Mouse (Mus musculus) limb, embryonic 10.5 days (tissue): ENCODE results near the gene Fxyd6. TPM values are rescaled to one million over a fixed set of nuclear protein-coding genes. Genes with fewer than 3 reads are reported as not detected.
A peak's percentile ranks its signal among the peaks of the same experiment; 100 is the strongest.

Experiments used
- DNase-seq: peaks from one replicate; pipeline ENCODE4 v3.0.0-alpha.2; 2017; ENCODE audit warnings: low spot score
- H3K27ac ChIP-seq: fragments of 300-500 bp; sonication (generic); 2 replicates; pipeline ENCODE4 v1.5.1; 2016; ENCODE audit warnings: mild to moderate bottlenecking
- H3K27me3 ChIP-seq: fragments of 300-500 bp; sonication (generic); 2 replicates; pipeline ENCODE4 v1.6.1; 2016; ENCODE audit warnings: low read depth, mild to moderate bottlenecking; ENCODE audit not compliant: poor library complexity, severe bottlenecking
- H3K36me3 ChIP-seq: fragments of 300-500 bp; sonication (generic); 2 replicates; pipeline ENCODE4 v1.6.1; 2016; ENCODE audit warnings: mild to moderate bottlenecking, moderate library complexity
- H3K4me1 ChIP-seq: fragments of 300-500 bp; sonication (generic); 2 replicates; pipeline ENCODE4 v1.6.1; 2016
- H3K4me3 ChIP-seq: fragments of 300-500 bp; sonication (generic); 2 replicates; pipeline ENCODE4 v1.5.1; 2016; ENCODE audit warnings: mild to moderate bottlenecking, moderate library complexity
- H3K9me3 ChIP-seq: fragments of 300-500 bp; sonication (generic); replicated peaks from 2 replicates; pipeline ENCODE4 v1.6.1; 2016; ENCODE audit warnings: mild to moderate bottlenecking
- WGBS: fragments of 180-500 bp; shearing (Covaris S2); methylation state at CpG from one replicate; pipeline ENCODE4 v1.1.7; 2016; 5-methylcytosine and 5-hydroxymethylcytosine counted together
- polyA plus RNA-seq: library from polyadenylated mRNA; unstranded; fragments of >200 nt; fragmentation: Nextera tagmentation; extraction: Ambion mirVana; gene quantifications from 2 replicates; pipeline ENCODE4 v1.2.1, GENCODE M21; 2016

Gene Fxyd6
- polyA plus RNA-seq, 1 experiment from 2014 or later, result 110 TPM

GRCm38 (mm10) chr9:45405694-45406093 is 35.7 kb downstream of the Fxyd6 start:
- 80% methylated on average over 5 of the region's 5 CpGs for WGBS
- no peaks in the 10 kb centered on the region for H3K36me3 ChIP-seq
- H3K27me3 ChIP-seq, result peaks cover 35% of the 10 kb centered on the region
- no peak for DNase-seq
- H3K9me3 ChIP-seq, result no peaks in the 10 kb centered on the region
- peaks cover 13% of the 10 kb centered on the region for H3K4me1 ChIP-seq
- no peak overlapping the region for H3K4me3 ChIP-seq
- no peak overlapping the region for H3K27ac ChIP-seq

DNA sequence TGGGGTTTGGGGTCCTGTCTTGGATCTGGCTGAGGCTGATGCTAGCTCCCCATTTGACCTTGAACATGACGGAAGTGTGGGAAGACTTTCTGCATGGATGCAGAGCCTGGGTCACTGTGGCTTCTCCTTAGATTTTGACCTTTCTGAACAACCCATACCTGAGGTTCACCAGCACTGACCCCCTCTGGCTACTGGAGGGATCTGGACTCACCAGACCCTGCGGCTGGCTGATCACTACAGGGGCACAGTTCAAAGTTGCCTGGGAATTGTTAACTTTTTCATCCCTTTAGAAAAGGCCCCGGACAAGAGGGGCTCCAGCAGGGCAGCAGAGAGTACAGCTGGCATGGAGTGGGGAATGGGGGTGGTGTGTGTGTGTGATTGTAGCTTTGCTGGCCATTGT is 36.8 kb downstream of the Fxyd6 start:
- Histone ChIP-seq H3K27ac (no peak overlapping the region), H3K27me3 (peaks cover 39% of the 10 kb centered on the region), H3K4me3 (no peak overlapping the region), H3K36me3 (no peaks in the 10 kb centered on the region), H3K4me1 (peaks cover 12% of the 10 kb centered on the region), H3K9me3 (no peaks in the 10 kb centered on the region)
- DNase-seq, result no peak
- WGBS, result 84% methylated on average over 3 of the region's 3 CpGs

- peak overlapping the region; percentile 41 for H3K4me3 ChIP-seq
- no peaks in the 10 kb centered on the region for H3K9me3 ChIP-seq
- 42% methylated on average over 33 of the region's 33 CpGs for WGBS
- peak; percentile 87 for DNase-seq
- no peaks in the 10 kb centered on the region for H3K36me3 ChIP-seq
- peaks cover 12% of the 10 kb centered on the region for H3K4me1 ChIP-seq
- peaks cover 39% of the 10 kb centered on the region for H3K27me3 ChIP-seq
- H3K27ac ChIP-seq, result 0 out of 2 replicates have a peak overlapping the region, but pooled peaks have one; percentile 46
Measured at GRCm38 (mm10) chr9:45407706-45408675, 38.0 kb downstream of the Fxyd6 start.

GRCm38 (mm10) chr9:45410193-45410592 is 40.2 kb downstream of the Fxyd6 start:
- H3K27me3 ChIP-seq, result peaks cover 25% of the 10 kb centered on the region
- 85% methylated on average over 5 of the region's 5 CpGs for WGBS
- DNase-seq, result no peak
- no peak overlapping the region for H3K27ac ChIP-seq
- H3K4me1 ChIP-seq, result peaks cover 12% of the 10 kb centered on the region
- no peak overlapping the region for H3K4me3 ChIP-seq
- H3K36me3 ChIP-seq, result no peaks in the 10 kb centered on the region
- H3K9me3 ChIP-seq, result no peaks in the 10 kb centered on the region

GRCm38 (mm10) chr9:45410614-45411013 is 40.6 kb downstream of the Fxyd6 start:
- H3K36me3 ChIP-seq, result no peaks in the 10 kb centered on the region
- H3K27ac ChIP-seq, result no peak overlapping the region
- H3K27me3 ChIP-seq, result peaks cover 25% of the 10 kb centered on the region
- WGBS, result 89% methylated on average over 2 of the region's 2 CpGs
- H3K4me3 ChIP-seq, result no peak overlapping the region
- no peak for DNase-seq
- peaks cover 12% of the 10 kb centered on the region for H3K4me1 ChIP-seq
- H3K9me3 ChIP-seq, result no peaks in the 10 kb centered on the region

DNA sequence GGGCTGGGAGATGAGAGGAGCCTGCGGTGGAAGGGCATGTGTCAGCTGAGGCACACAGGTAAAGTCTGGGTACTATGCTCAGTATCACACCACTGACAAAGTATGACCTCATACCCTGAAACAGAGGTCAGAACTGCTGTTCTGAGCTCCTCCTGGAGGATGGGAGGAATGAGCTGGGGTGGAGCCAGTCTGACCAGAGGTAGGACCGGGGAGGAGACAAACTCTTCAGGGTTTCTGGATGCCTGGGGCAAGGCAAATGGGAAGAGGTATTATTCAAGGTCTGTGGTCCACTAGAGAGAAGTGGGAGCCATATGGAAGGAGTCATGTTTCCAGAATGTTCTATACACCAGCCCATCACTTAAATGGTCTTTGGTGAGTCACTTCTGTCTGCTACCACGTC is 41.1 kb downstream of the Fxyd6 start:
- Histone ChIP-seq H3K27me3 (peaks cover 25% of the 10 kb centered on the region), H3K4me1 (peaks cover 12% of the 10 kb centered on the region), H3K36me3 (no peaks in the 10 kb centered on the region), H3K9me3 (no peaks in the 10 kb centered on the region), H3K4me3 (no peak overlapping the region), H3K27ac (no peak overlapping the region)
- DNase-seq, result no peak
- 90% methylated on average over 3 of the region's 3 CpGs for WGBS

DNA sequence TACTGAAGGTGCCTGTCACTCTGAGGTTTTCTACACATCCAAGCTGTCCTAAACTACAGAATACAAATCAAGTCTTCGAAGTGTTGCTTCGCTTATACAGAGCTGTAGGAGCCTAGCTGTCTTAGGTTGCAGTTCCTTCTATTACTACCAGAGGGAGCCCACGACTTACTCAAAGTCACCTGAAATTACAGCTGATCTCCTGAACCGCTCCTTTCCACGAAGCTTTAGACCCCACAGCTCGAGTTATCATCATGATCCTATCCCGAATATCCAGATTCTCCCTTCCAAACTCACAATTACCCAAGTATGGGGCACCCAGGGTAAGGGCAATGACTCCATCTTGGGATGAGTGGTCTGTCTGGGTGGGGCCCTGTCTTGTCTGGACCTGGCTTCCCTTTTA is 41.8 kb downstream of the Fxyd6 start:
- peak overlapping the region; percentile 21; the same call in 1 of the 2 replicates for H3K4me3 ChIP-seq
- H3K27ac ChIP-seq, result no peak overlapping the region
- H3K36me3 ChIP-seq, result no peaks in the 10 kb centered on the region
- no peak for DNase-seq
- peaks cover 12% of the 10 kb centered on the region for H3K4me1 ChIP-seq
- H3K9me3 ChIP-seq, result no peaks in the 10 kb centered on the region
- peaks cover 25% of the 10 kb centered on the region for H3K27me3 ChIP-seq
- 27% methylated on average over 7 of the region's 7 CpGs for WGBS

- peak overlapping the region; percentile 21; the same call in 1 of the 2 replicates for H3K4me3 ChIP-seq
- H3K27ac ChIP-seq, result no peak overlapping the region
- peaks cover 25% of the 10 kb centered on the region for H3K27me3 ChIP-seq
- 5% methylated on average over 10 of the region's 10 CpGs for WGBS
- DNase-seq, result peak; percentile 93
- H3K36me3 ChIP-seq, result no peaks in the 10 kb centered on the region
- no peaks in the 10 kb centered on the region for H3K9me3 ChIP-seq
- H3K4me1 ChIP-seq, result peaks cover 12% of the 10 kb centered on the region
Measured at GRCm38 (mm10) chr9:45412287-45412686, 42.3 kb downstream of the Fxyd6 start.

- WGBS, result 83% methylated on average over 4 of the region's 4 CpGs
- Histone ChIP-seq H3K27me3 (peaks cover 25% of the 10 kb centered on the region), H3K9me3 (no peaks in the 10 kb centered on the region), H3K27ac (no peak overlapping the region), H3K4me1 (peaks cover 8% of the 10 kb centered on the region), H3K36me3 (no peaks in the 10 kb centered on the region), H3K4me3 (no peak overlapping the region)
- no peak for DNase-seq
Measured at GRCm38 (mm10) chr9:45412700-45413477, 42.9 kb downstream of the Fxyd6 start.

DNA sequence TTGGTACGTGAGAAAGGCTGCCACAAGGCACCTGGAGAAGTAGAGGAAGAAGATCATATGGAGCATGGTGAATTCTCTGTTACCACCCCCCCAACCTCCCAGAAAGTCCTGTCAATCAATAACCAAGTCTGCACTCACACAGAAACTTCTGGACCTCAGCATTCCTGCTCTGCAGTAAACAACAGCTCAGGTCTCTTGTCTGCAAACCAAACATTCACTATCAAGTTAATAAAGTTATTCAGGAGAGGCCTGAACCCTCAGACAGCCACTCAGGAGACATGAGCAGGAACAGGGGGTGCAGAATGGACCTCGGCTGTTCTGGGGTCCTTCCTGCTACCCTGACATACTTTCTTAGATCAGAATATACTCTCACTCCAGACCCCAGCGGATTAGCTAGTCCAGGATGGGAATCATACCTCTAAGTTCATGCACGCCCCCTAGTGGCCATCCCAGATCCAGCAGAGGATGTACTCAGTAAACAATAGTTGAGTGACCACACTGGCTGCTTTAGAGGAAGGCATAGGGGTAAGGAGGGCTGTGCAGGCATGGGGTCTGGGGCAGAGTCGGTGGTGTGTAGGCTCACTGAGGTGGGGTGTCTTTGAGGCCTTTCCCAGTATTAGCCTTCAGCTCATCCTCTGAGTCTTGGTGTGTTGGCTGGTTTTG is 43.6 kb downstream of the Fxyd6 start:
- peak; percentile 61 for DNase-seq
- H3K27ac ChIP-seq, result no peak overlapping the region
- no peaks in the 10 kb centered on the region for H3K9me3 ChIP-seq
- 60% methylated on average over 5 of the region's 5 CpGs for WGBS
- H3K27me3 ChIP-seq, result peaks cover 25% of the 10 kb centered on the region
- H3K4me1 ChIP-seq, result peaks cover 5% of the 10 kb centered on the region
- no peak overlapping the region for H3K4me3 ChIP-seq
- no peaks in the 10 kb centered on the region for H3K36me3 ChIP-seq

DNA sequence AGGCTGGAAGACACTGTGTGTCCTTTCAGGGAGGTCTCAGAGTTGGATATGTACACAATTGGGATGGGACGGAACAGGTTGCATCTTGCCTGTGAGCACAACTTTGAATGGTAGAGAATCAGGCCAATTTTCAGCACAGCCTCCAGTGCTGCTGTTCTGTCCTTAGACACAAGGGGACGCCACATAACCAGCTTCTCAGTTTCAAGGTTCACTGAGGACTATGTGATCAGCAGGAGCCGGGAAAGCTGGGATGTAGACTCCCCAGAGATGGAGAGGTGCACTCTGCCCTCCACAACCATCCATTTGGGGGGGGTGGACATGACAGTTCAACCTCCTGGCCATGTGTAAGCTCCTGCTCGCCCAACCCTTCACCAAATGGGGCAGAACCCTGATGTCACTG is 45.9 kb downstream of the Fxyd6 start:
- Histone ChIP-seq H3K27me3 (peaks cover 6% of the 10 kb centered on the region; the same call in 1 of the 2 replicates), H3K27ac (no peak overlapping the region), H3K4me1 (peaks cover 5% of the 10 kb centered on the region), H3K4me3 (no peak overlapping the region), H3K36me3 (no peaks in the 10 kb centered on the region), H3K9me3 (no peaks in the 10 kb centered on the region)
- WGBS, result 61% methylated on average over 4 of the region's 4 CpGs
- peak; percentile 41 for DNase-seq

- H3K9me3 ChIP-seq, result no peaks in the 10 kb centered on the region
- DNase-seq, result peak; percentile 57
- no peak overlapping the region for H3K4me3 ChIP-seq
- no peaks in the 10 kb centered on the region for H3K36me3 ChIP-seq
- H3K27me3 ChIP-seq, result peaks cover 5% of the 10 kb centered on the region; the same call in 1 of the 2 replicates
- WGBS, result 33% methylated on average over 8 of the region's 8 CpGs
- no peak overlapping the region for H3K27ac ChIP-seq
- H3K4me1 ChIP-seq, result peaks cover under 1% of the 10 kb centered on the region; the same call in 1 of the 2 replicates
Measured at GRCm38 (mm10) chr9:45417245-45417644, 47.3 kb downstream of the Fxyd6 start.
